Mouse (Mus musculus): ENCODE data around the gene Ech1.

- TF ChIP-seq HCFC1 (IDR thresholded peaks at IDR 0.05; ENCODE audit: borderline replicate concordance, insufficient read depth, low read length) (no peak), MAFK (IDR thresholded peaks at IDR 0.05; ENCODE audit: insufficient read depth, low read depth, low read length) (no peak)
These were observed 4.8 kb downstream of the Ech1 start for GRCm38 (mm10) chr7:28829821-28830220.

All from ES-E14 (cell line).